Mouse (Mus musculus) lung, adult 2 months (tissue): ENCODE measurements around the gene AC109138.7. TPM values are rescaled to one million over a fixed set of nuclear protein-coding genes. Genes with fewer than 3 reads are reported as not detected.
A peak's percentile ranks its signal among the peaks of the same experiment; 100 is the strongest.

ENCODE experiments used
- DNase-seq: peaks from one replicate; pipeline ENCODE4 v3.0.0; 2022
- H3K4me1 ChIP-seq: fragments of 200-500 bp; 2 replicates; pipeline ENCODE4 v1.6.1; 2011; ENCODE audit warnings: low read length; ENCODE audit not compliant: control insufficient read depth, insufficient read depth
- H3K4me3 ChIP-seq: fragments of 200-500 bp; replicated peaks from 2 replicates; pipeline ENCODE3; 2011; ENCODE audit warnings: low read depth, mild to moderate bottlenecking, control low read depth, low read length; ENCODE audit errors: extremely low read depth
- CTCF ChIP-seq: fragments of 200-500 bp; IDR thresholded peaks from 2 replicates; pipeline ENCODE4 v1.5.1; 2011; ENCODE audit warnings: mild to moderate bottlenecking, low read length, control low read depth; ENCODE audit not compliant: insufficient read depth
- POLR2A ChIP-seq: fragments of 200-500 bp; IDR thresholded peaks from 2 replicates; pipeline ENCODE4 v1.6.1; 2011; ENCODE audit warnings: low read depth, mild to moderate bottlenecking, control low read depth, low read length, borderline replicate concordance; ENCODE audit errors: extremely low read depth
- WGBS: fragments of 180-500 bp; shearing (Covaris S2); methylation state at CpG from one replicate; pipeline ENCODE4 v1.1.7; 2018; 5-methylcytosine and 5-hydroxymethylcytosine counted together
- polyA plus RNA-seq: library from polyadenylated mRNA; depleted of rRNA; stranded (reverse); fragments of >200 nt; gene quantifications from 2 replicates; pipeline ENCODE4 v1.2.3, GENCODE M21; 2012; rRNA removed

The AC109138.7 gene
- not detected in 2 replicates for polyA plus RNA-seq

DNA sequence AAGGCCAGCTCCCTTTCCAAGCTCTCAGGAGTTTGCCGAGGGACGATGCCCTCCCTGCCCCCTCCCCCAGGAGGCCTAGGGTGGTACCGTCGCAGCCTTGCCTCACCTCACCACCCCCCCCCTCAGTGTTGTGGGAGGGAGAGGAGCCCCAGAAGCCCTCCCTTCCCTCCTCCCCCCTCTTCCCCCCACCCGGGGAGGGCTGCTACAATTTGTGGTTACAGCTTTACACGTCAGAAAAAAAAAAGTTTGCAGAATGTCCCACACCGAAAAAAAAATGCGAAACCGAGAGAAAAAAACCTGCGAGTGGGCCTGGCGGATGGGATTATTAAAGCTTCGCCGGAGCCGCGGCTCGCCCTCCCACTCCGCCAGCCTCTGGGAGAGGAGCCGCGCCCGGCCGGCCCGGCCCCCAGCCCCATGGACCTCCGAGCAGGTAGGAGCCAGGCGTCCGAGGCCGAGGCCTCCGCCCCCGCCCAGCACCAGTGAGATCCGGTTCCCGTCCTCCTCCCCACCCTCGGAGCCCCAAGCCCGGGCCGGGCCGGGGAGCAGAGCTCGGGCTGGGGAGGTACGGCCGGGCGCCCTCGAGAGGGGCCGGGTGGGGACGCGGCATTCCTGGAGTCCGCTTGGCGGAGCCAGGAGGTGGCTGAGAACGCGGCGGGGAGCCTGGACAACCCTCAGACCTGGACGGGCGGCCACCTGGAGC lies at the start of gene AC109138.7, which contains the start of gene Clcf1:
TSS of gene AC109138.7 (plus strand) at position 287 of the 700 bp plus-strand sequence.
TSS of gene Clcf1 (plus strand) at position 168 of the 700 bp plus-strand sequence.
- under 1% methylated on average over 49 of the region's 49 CpGs for WGBS

DNA sequence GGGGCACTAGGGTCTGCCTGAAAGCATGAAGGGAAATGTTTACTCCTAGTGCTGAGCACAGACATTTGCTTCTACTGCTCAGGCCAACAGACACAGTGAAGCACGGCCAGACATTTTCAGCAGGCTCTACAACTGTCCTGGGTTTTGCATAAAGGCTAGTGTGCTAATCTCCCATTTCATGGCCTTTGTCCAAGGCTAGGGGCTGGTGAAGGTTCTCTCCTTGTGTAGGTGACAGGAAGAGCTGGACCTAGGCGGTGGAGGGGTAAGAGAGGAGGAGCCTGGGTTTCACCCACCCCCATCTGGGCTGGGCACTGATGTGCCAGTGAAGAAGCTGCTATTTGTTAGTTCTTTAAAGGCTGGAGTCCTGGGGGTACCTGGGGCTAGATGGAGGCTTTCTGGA lies 49.4 kb upstream of the AC109138.7 start:
- 82% methylated on average over 2 of the region's 2 CpGs for WGBS
- TF ChIP-seq POLR2A (no peak), CTCF (no peak)

More for the DNA sequence above, at the start of gene AC109138.7, which contains the start of gene Clcf1:
- Histone ChIP-seq H3K4me1 (peaks cover 19% of the 10 kb centered on the region), H3K4me3 (peak within 1 kb of the TSS; percentile 63)
- TF ChIP-seq POLR2A (0 out of 2 replicates have a peak, but pooled peaks have one; percentile 14), CTCF (no peak)
- peak; percentile 72 for DNase-seq

DNA sequence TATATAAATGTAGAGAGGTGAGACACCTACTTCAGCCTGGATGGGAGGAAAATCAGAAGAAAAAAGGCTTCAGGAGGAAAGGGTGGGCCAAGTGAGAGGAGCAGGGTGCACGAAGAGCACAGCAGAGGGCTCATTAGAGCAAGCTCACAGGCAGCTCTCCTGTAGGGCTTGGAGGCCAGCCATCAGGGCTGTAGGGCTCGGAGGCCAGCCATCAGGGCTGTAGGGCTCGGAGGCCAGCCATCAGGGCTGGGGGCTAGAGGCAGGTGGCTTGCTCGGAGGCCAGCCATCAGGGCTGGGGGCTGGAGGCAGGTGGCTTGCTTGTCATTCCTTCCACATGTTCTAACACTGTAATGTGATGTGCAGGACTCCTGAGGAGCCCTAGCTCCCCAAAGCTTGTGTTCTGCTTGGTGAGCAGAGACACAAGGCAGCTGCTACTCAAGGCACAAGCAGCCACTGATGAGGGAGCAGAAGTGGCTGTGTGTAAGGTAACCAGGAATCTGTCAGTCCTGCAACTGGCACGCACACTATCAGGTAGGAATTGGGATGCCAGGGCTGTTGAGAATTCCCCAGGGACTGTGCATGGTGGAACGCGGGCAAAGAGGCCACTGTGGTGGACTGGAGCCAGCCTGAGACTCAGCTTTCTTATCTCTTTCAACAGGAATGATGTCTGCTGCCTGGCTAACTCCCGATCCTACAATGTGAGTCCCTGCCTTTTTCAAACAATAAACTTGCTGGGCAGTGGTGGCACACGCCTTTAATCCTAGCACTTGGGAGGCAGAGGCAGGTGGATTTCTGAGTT lies 47.3 kb upstream of the AC109138.7 start:
- Histone ChIP-seq H3K4me1 (peaks cover 9% of the 10 kb centered on the region), H3K4me3 (no peak overlapping the region)
- no peak for TF ChIP-seq CTCF
- no peak for TF ChIP-seq POLR2A
- no peak for DNase-seq
- WGBS: 68% methylated on average over 9 of the region's 9 CpGs

More for the DNA sequence above, 49.4 kb upstream of the AC109138.7 start:
- H3K4me1 ChIP-seq: peaks cover 5% of the 10 kb centered on the region; the same call in 1 of the 2 replicates
- H3K4me3 ChIP-seq: no peak overlapping the region
- DNase-seq: no peak

DNA sequence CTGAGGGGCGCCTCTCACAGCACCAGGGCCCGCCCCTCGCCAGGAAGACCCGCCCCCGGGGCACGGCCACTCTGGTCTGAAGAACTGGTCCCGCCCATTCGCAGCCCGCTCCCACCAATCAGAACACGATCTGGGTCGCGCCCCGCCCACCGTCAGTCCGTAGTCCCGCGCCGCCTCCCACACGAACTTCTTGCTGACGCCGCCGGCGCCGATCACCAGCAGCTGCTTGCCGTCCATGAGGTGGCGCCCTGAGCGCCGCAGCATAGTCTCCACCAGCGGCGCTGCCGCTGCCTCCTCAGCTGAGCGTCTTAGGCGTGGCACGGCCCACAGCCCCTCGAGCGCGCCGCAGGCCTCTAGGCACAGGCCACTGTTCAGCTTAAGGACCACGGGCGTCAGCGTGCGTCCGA lies 44.8 kb upstream of the AC109138.7 start:
- WGBS: under 1% methylated on average over 43 of the region's 43 CpGs
- DNase-seq: peak; percentile 99
- peak; percentile 96 for TF ChIP-seq POLR2A
- TF ChIP-seq CTCF: peak; percentile 61
- peak overlapping the region; percentile 63 for H3K4me3 ChIP-seq
- H3K4me1 ChIP-seq: peaks cover 5% of the 10 kb centered on the region

DNA sequence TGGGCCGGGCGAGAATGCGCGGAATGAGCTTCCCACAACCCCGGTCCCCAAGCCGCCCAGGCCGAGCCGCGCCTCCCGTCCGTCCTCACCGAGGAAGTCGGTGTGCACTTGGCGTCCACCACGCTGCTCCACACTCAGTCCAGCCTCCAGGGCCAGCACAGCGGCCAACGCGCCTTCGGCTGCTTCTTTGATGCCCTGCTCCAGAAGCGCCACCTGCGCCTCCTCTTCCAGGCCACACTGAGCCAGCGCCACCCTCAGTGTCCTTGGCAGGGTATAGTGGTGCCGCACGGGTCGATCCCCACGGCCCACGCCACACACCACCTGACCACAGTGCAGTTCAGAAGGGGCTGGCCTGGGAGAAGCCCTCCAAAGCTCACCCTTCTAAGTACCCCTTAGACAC lies 44.3 kb upstream of the AC109138.7 start:
- TF ChIP-seq POLR2A (no peak), CTCF (no peak)
- H3K4me3 ChIP-seq: peak overlapping the region; percentile 63
- WGBS: 3% methylated on average over 27 of the region's 27 CpGs
- H3K4me1 ChIP-seq: peaks cover 5% of the 10 kb centered on the region
- DNase-seq: no peak

DNA sequence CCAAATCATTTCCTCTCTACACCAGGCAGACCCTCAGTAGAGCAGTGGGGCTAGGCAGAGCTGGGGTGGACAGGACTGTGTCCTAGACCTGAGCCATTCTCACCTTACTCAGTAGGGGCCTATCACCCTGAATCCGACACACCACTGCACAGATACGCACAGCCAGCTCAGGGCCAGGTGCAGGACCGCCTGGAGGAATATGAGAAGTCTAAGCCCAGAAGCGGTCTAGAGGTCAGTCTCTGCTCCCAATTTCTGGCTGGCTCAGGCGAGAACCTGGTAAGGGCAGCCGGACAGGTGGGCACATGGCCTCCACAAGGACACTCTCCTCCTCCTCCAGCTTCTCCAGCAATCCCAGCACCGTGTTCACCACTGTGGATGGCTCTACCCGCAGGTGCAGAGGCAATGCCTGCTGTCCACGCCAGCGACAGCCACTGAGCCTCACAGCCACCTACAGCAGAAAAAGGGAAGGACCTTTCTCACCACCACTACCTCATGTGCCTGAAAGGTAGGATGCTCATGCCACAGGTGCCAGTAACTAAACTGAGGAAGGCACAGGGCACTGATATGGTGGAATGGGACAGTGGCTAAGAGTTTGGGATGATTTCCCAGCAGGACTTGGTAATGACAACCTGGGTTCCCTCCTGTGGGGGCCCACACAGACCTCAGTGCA lies 43.3 kb upstream of the AC109138.7 start:
- TF ChIP-seq CTCF (no peak), POLR2A (no peak)
- H3K4me1 ChIP-seq: peaks cover 5% of the 10 kb centered on the region
- DNase-seq: no peak
- 92% methylated on average over 10 of the region's 10 CpGs for WGBS
- H3K4me3 ChIP-seq: no peak overlapping the region

DNA sequence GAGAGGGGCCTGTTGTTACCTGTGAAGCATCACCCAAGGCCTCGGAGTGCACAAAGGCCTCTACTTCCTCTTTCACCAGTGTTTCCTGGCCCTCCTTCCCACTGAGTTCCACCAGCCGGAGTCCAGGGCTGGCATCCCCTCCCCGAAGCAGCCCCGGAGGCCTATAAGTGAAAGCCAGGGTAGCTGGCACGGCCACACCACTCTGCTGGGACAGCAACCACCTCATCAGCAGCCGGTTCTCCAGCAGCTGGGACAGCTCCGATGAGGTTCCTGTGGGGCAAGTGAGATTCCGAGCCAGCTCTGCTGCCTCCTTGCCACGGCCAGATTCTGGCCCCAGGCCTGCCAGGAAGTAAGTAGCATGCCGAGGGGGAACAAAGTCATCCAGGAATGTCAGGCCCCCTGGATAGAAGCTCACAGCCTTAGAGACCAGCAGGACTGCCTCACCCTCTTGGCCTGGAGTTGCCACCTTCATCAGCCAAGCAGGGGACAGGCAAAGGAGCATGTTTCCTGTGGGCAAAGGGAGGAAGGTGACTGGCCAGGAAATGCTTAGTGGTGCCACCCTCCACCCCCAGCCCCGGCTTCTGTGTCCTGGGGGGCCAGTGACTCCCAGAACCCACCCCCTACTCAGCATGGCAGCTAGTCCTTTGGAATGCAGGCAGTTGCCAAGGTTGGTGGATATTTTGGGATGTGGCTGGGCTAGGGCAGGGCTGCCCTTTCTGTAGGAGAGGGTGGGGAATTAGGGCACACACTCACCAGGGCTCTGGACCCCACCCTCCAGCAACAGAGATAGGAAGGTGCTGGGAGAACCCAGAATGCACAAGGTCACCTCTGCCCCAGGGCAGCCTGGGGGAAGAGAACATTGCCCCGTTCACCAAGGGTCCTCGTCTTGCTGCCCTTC lies 42.5 kb upstream of the AC109138.7 start:
- DNase-seq: no peak
- TF ChIP-seq CTCF (no peak), POLR2A (no peak)
- 41% methylated on average over 13 of the region's 13 CpGs for WGBS
- Histone ChIP-seq H3K4me3 (no peak overlapping the region), H3K4me1 (peaks cover 5% of the 10 kb centered on the region)

DNA sequence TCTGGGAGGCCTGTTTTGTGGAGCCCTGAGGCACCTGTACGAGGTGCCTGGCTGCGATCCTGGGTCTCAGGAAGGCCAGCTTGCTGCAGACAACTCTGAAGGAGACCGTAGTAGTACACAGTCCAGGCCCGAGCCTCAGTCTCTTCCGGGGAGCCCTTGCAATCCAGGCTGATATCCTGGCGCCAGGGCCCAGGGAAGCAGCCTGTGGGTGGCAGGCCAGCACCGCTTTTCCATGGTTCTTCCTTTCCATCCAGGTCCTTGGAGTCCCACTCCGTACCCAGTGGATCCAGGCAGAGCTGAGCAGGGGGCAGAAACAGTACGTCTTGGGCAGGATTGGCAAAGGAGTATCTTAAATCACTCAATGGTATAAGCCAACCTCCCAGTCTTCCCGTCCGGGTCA lies 41.2 kb upstream of the AC109138.7 start:
- WGBS: 79% methylated on average over 11 of the region's 11 CpGs
- H3K4me3 ChIP-seq: no peak overlapping the region
- DNase-seq: no peak

More for the DNA sequence above, 41.2 kb upstream of the AC109138.7 start:
- peaks cover 5% of the 10 kb centered on the region for H3K4me1 ChIP-seq
- TF ChIP-seq CTCF (no peak), POLR2A (no peak)
